Mouse (Mus musculus) liver, adult 2 months (tissue): ENCODE results near the gene 1600014C23Rik.

ENCODE experiments used
- CTCF ChIP-seq: fragments of 200-500 bp; IDR thresholded peaks from 2 replicates; pipeline ENCODE4 v1.5.1; 2011; ENCODE audit warnings: low read depth, low read length, control low read depth
- POLR2A ChIP-seq: fragments of 200-500 bp; IDR thresholded peaks from 2 replicates; pipeline ENCODE4 v1.6.1; 2011; ENCODE audit warnings: low read length, control low read depth; ENCODE audit not compliant: insufficient read depth; ENCODE audit errors: extremely low read depth

DNA sequence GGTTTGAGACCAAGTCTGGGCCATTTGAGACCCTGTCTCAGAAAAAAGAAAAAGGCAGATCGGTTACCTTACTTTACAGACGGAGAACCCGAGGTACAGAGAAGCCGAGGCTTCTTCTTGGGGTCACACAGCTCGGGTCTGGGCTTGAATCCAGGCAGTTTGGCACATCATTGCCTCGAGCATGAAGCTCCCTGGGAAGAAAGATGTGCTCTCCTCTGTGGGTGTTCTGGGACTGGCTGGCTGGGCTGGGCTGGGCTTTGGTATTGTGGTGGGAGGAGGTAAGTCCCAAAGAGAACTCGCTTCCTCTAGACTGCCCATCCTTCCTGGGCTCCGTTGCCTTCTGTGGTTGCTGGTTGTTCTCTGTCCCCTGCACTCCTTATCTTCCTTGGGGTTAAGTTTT, 22.7 kb upstream of the 1600014C23Rik start:
- TF ChIP-seq CTCF, result no peak
- no peak for TF ChIP-seq POLR2A
